Mouse (Mus musculus) R1 (cell line): ENCODE measurements around the gene Tsr3.

Experiments used
- DNase-seq: peaks from one replicate; pipeline ENCODE4 v3.0.0-alpha.2; 2018; ENCODE audit warnings: low read depth, low spot score

The Tsr3 gene

DNA sequence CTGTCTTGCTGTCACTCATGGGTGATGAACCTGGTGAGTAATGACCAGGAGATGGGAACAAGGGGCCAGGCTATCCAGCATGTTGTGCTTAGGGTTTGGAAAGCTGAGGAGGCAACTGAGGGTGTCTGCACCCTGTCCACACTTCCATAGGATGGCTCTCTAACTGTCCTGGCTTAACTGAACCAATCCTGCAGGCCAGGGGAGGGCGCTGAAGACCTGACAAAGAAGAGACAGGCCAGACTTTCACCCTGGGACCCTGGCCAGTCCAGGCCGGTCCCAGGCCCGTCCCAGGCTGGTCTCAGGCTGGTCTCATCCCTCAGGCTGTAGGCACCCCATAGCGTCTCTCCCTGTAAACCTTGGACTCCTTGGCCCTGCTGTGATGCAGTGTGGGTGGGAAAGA lies 50.4 kb downstream of the Tsr3 start:
- DNase-seq, result no peak
